Mouse (Mus musculus) forebrain, embryonic 14.5 days (tissue): ENCODE results near the gene Olfr1056. TPM values are rescaled to one million over a fixed set of nuclear protein-coding genes. Genes with fewer than 3 reads are reported as not detected.
"Not testable (repeated sequence)": the region's sequence is repeated elsewhere in the genome, so short reads cannot be mapped to it uniquely, and the experiment has no call there.

Experiments used
- ATAC-seq: fragments of 200-750 bp; cut with Nextera tagmentation; 2 replicates; pipeline ENCODE4 v1.8.0; 2017; ENCODE audit warnings: mild to moderate bottlenecking, moderate library complexity
- DNase-seq: peaks from one replicate; pipeline ENCODE4 v3.0.0-alpha.2; 2015; ENCODE audit warnings: low spot score
- H3K27ac ChIP-seq: fragments of 300-500 bp; sonication (generic); 2 replicates; pipeline ENCODE4 v1.5.1; 2014; ENCODE audit warnings: low read depth, mild to moderate bottlenecking, control low read depth, low read length, moderate library complexity
- H3K27me3 ChIP-seq: fragments of 300-500 bp; sonication (generic); replicated peaks from 2 replicates; pipeline ENCODE4 v1.6.1; 2014; ENCODE audit warnings: low read length, control low read depth, mixed read lengths; ENCODE audit not compliant: control insufficient read depth, insufficient read depth
- H3K36me3 ChIP-seq: fragments of 300-500 bp; sonication (generic); 2 replicates; pipeline ENCODE4 v1.6.1; 2014; ENCODE audit warnings: low read length, control low read depth; ENCODE audit not compliant: control insufficient read depth, insufficient read depth
- H3K4me1 ChIP-seq: fragments of 300-500 bp; sonication (generic); 2 replicates; pipeline ENCODE4 v1.6.1; 2014; ENCODE audit warnings: antibody characterized with exemption, low read length, control low read depth; ENCODE audit not compliant: control insufficient read depth, insufficient read depth
- H3K4me2 ChIP-seq: fragments of 300-500 bp; sonication (generic); 2 replicates; pipeline ENCODE4 v1.6.1; 2014; ENCODE audit warnings: mild to moderate bottlenecking, control low read depth, low read length
- H3K4me3 ChIP-seq: fragments of 300-500 bp; sonication (generic); 2 replicates; pipeline ENCODE4 v1.5.1; 2014; ENCODE audit warnings: low read depth, low read length, control low read depth
- H3K9ac ChIP-seq: fragments of 300-500 bp; sonication (generic); 2 replicates; pipeline ENCODE4 v1.6.1; 2014; ENCODE audit warnings: mild to moderate bottlenecking, low read length, control low read depth, moderate library complexity
- H3K9me3 ChIP-seq: fragments of 300-500 bp; sonication (generic); replicated peaks from 2 replicates; pipeline ENCODE4 v1.6.1; 2016; ENCODE audit warnings: low read length, control low read depth, mixed read lengths; ENCODE audit not compliant: control insufficient read depth
- WGBS: fragments of 180-500 bp; shearing (Covaris S2); extraction: QIAGEN DNeasy Blood & Tissue Kit; methylation state at CpG from one replicate; pipeline ENCODE4 v1.1.7; 2014; 5-methylcytosine and 5-hydroxymethylcytosine counted together
- polyA plus RNA-seq: library from polyadenylated mRNA; unstranded; fragments of >200 nt; fragmentation: Nextera tagmentation; extraction: Ambion mirVana; gene quantifications from 2 replicates; pipeline ENCODE4 v1.2.1, GENCODE M21; 2014

Olfr1056 gene
- not detected in 2 replicates for polyA plus RNA-seq

- Histone ChIP-seq H3K4me1 (no peaks in the 10 kb centered on the region), H3K36me3 (no peaks in the 10 kb centered on the region), H3K9ac (no peak within 1 kb of the TSS), H3K4me3 (no peak within 1 kb of the TSS), H3K27me3 (no peaks in the 10 kb centered on the region), H3K4me2 (no peak within 1 kb of the TSS), H3K27ac (no peak within 1 kb of the TSS), H3K9me3 (no peaks in the 10 kb centered on the region)
- no peak for DNase-seq
- ATAC-seq: no peak
Measured at GRCm38 (mm10) chr2:86362369-86362768, at the start of gene Olfr1056. Gene Olfr1056, minus strand, starts transcription at chr2:86362469.

- DNase-seq: no peak
- Histone ChIP-seq H3K27ac (no peak overlapping the region), H3K9me3 (no peaks in the 10 kb centered on the region), H3K4me3 (no peak overlapping the region), H3K9ac (no peak overlapping the region), H3K4me1 (no peaks in the 10 kb centered on the region), H3K4me2 (no peak overlapping the region), H3K27me3 (no peaks in the 10 kb centered on the region), H3K36me3 (no peaks in the 10 kb centered on the region)
- ATAC-seq: no peak
- WGBS: 95% methylated on average over 2 of the region's 2 CpGs
Measured at GRCm38 (mm10) chr2:86395114-86395513, 32.8 kb upstream of the Olfr1056 start.

- DNase-seq, ATAC-seq, H3K9me3 ChIP-seq, H3K36me3 ChIP-seq, H3K4me2 ChIP-seq, H3K4me1 ChIP-seq, H3K9ac ChIP-seq, H3K27ac ChIP-seq, H3K27me3 ChIP-seq, H3K4me3 ChIP-seq: not testable (repeated sequence)
Measured at GRCm38 (mm10) chr2:86388461-86388860, 26.2 kb upstream of the Olfr1056 start, which contains the start of gene Olfr1058. Gene Olfr1058, minus strand, starts transcription at chr2:86388561.

- H3K9me3 ChIP-seq: no peaks in the 10 kb centered on the region
- H3K36me3 ChIP-seq: no peaks in the 10 kb centered on the region
- H3K4me1 ChIP-seq: no peaks in the 10 kb centered on the region
- no peak within 1 kb of the TSS for H3K9ac ChIP-seq
- no peaks in the 10 kb centered on the region for H3K27me3 ChIP-seq
- no peak within 1 kb of the TSS for H3K4me3 ChIP-seq
- H3K27ac ChIP-seq: no peak within 1 kb of the TSS
- ATAC-seq: no peak
- H3K4me2 ChIP-seq: no peak within 1 kb of the TSS
- no peak for DNase-seq
Measured at GRCm38 (mm10) chr2:86378293-86378692, 16.0 kb upstream of the Olfr1056 start, which contains the start of gene Olfr1057. Gene Olfr1057, minus strand, starts transcription at chr2:86378393.

GRCm38 (mm10) chr2:86366342-86366741, 4.1 kb upstream of the Olfr1056 start:
- not testable (repeated sequence) for H3K9ac ChIP-seq, H3K4me2 ChIP-seq, ATAC-seq, H3K36me3 ChIP-seq, H3K4me3 ChIP-seq, H3K27me3 ChIP-seq, H3K4me1 ChIP-seq, H3K9me3 ChIP-seq, H3K27ac ChIP-seq, DNase-seq
- no CpG with 5 or more reads among the region's 6 CpGs for WGBS

- peak; percentile 48 for DNase-seq
- H3K27ac ChIP-seq, ATAC-seq, H3K4me1 ChIP-seq, H3K4me3 ChIP-seq, H3K27me3 ChIP-seq, H3K9ac ChIP-seq, H3K4me2 ChIP-seq, H3K36me3 ChIP-seq, H3K9me3 ChIP-seq: not testable (repeated sequence)
- WGBS: 86% methylated on average over 1 of the region's 1 CpGs
Measured at GRCm38 (mm10) chr2:86351751-86352150, 10.5 kb downstream of the Olfr1056 start.

- H3K36me3 ChIP-seq: no peaks in the 10 kb centered on the region
- DNase-seq: no peak
- no peak within 1 kb of the TSS for H3K4me3 ChIP-seq
- H3K9ac ChIP-seq: no peak within 1 kb of the TSS
- WGBS: 89% methylated on average over 5 of the region's 5 CpGs
- no peak for ATAC-seq
- no peaks in the 10 kb centered on the region for H3K9me3 ChIP-seq
- H3K4me2 ChIP-seq: no peak within 1 kb of the TSS
- H3K4me1 ChIP-seq: no peaks in the 10 kb centered on the region
- no peaks in the 10 kb centered on the region for H3K27me3 ChIP-seq
- H3K27ac ChIP-seq: no peak within 1 kb of the TSS
Measured at GRCm38 (mm10) chr2:86350184-86350583, 12.1 kb downstream of the Olfr1056 start, which contains the start of gene Olfr1055. Gene Olfr1055, minus strand, starts transcription at chr2:86350284.

GRCm38 (mm10) chr2:86335333-86335732, 26.9 kb downstream of the Olfr1056 start, which contains the start of gene Olfr1054:
Gene Olfr1054, minus strand, starts transcription at chr2:86335433.
- Histone ChIP-seq H3K9me3 (no peaks in the 10 kb centered on the region), H3K4me3 (no peak within 1 kb of the TSS), H3K9ac (no peak within 1 kb of the TSS), H3K27ac (no peak within 1 kb of the TSS), H3K36me3 (no peaks in the 10 kb centered on the region), H3K4me1 (no peaks in the 10 kb centered on the region), H3K4me2 (no peak within 1 kb of the TSS), H3K27me3 (no peaks in the 10 kb centered on the region)
- 87% methylated on average over 3 of the region's 3 CpGs for WGBS
- ATAC-seq (no peak), DNase-seq (no peak)

GRCm38 (mm10) chr2:86315184-86315583, 47.1 kb downstream of the Olfr1056 start, which contains the start of gene Olfr1053:
Gene Olfr1053, minus strand, starts transcription at chr2:86315284.
- no peak within 1 kb of the TSS for H3K4me2 ChIP-seq
- DNase-seq (no peak), ATAC-seq (no peak)
- no peak within 1 kb of the TSS for H3K4me3 ChIP-seq
- no peak within 1 kb of the TSS for H3K9ac ChIP-seq
- no peaks in the 10 kb centered on the region for H3K9me3 ChIP-seq
- 67% methylated on average over 3 of the region's 3 CpGs for WGBS
- no peaks in the 10 kb centered on the region for H3K27me3 ChIP-seq
- no peak within 1 kb of the TSS for H3K27ac ChIP-seq
- H3K36me3 ChIP-seq: no peaks in the 10 kb centered on the region
- H3K4me1 ChIP-seq: no peaks in the 10 kb centered on the region
